8 mouse cellular contexts compared by ENCODE assay signal in the genomic region with DNA sequence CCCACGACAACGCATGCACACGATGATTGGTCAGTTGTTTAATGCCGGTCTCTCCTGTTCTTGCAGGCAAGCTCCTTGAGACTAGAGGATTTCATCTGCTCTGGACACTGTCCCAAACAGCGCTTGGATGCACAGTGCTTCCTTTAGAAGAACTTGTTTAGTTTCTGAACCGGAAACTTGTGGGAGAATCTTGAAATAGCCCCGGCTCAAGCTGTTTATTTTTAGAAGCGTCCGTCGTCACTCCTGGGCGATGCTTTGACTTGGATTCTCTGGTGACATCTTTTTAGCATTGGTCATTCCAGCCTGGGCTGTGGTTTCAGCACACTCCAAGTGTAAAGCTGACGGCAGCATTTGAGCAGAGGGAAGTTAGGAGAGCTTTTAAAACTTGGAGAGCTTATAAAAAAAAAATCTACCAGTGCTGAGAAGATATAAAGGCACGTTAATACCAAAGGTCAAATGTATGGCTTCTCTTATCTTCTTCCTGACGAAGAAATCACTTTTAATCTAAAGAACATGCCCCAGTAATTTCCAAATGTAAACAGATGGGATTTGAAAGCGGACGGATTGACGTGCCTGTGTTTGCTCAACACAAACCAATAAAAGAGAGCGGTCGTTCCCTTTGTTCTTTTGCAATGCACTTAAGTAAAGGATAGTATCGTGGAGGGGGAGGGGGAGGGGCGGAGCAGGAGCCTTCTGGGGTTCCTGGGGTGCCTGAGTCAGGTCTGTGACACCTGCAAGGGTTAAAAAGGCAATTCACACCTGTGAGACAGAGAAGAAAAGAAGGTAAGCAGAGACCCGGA. TPM values are rescaled to one million over a fixed set of nuclear protein-coding genes. Genes with fewer than 3 reads are reported as not detected.
DNase-seq lines count a peak whose midpoint lies in the region; ATAC-seq lines count a peak whose summit lies in the region.

No protein-coding gene starts in this region.

- H3K4me2 ChIP-seq in embryonic facial prominence, embryonic 13.5 days: peak overlapping the region; percentile 33
- H3K4me2 ChIP-seq in forebrain, embryonic 16.5 days (ENCODE audit: low read length): no peak overlapping the region

- no peaks in the 10 kb centered on the region for H3K36me3 ChIP-seq in embryonic facial prominence, embryonic 13.5 days
- no peaks in the 10 kb centered on the region for H3K36me3 ChIP-seq in forebrain, embryonic 16.5 days (ENCODE audit: control insufficient read depth, insufficient read depth)

- 26% methylated on average over 22 of the region's 22 CpGs for WGBS in embryonic facial prominence, embryonic 13.5 days
- 38% methylated on average over 22 of the region's 22 CpGs for WGBS in forebrain, embryonic 16.5 days

- H3K4me3 ChIP-seq in embryonic facial prominence, embryonic 13.5 days: no peak overlapping the region
- no peak overlapping the region for H3K4me3 ChIP-seq in forebrain, embryonic 16.5 days (replicated peaks; ENCODE audit: low read length)

- H3K27ac ChIP-seq in embryonic facial prominence, embryonic 13.5 days: no peak overlapping the region; the same call in 1 of the 2 replicates
- no peak overlapping the region for H3K27ac ChIP-seq in forebrain, embryonic 16.5 days (ENCODE audit: low read length)

- ATAC-seq in embryonic facial prominence, embryonic 13.5 days (ENCODE audit: insufficient number of reproducible peaks, insufficient read depth, low FRiP score, low TSS enrichment, low read depth): no peak
- no peak for ATAC-seq in forebrain, embryonic 16.5 days

- H3K4me1 ChIP-seq in embryonic facial prominence, embryonic 13.5 days: peaks cover 9% of the 10 kb centered on the region
- peaks cover 2% of the 10 kb centered on the region; the same call in 1 of the 2 replicates for H3K4me1 ChIP-seq in forebrain, embryonic 16.5 days (replicated peaks; ENCODE audit: control insufficient read depth, insufficient read depth, low read length)

- no peak overlapping the region for H3K9ac ChIP-seq in embryonic facial prominence, embryonic 13.5 days
- no peak overlapping the region for H3K9ac ChIP-seq in forebrain, embryonic 16.5 days (replicated peaks; ENCODE audit: low read depth, low read length)

- no peaks in the 10 kb centered on the region for H3K27me3 ChIP-seq in embryonic facial prominence, embryonic 13.5 days
- H3K27me3 ChIP-seq in forebrain, embryonic 16.5 days (replicated peaks; ENCODE audit: control insufficient read depth, insufficient read depth, low read length): no peaks in the 10 kb centered on the region

- peak; percentile 52 for DNase-seq in right cerebral cortex, adult 18-20 months
- DNase-seq in right cerebral cortex, postnatal 4 days: no peak
- peak; percentile 53 to 74 for DNase-seq in heart, postnatal 14 days
- peak; percentile 38 to 56 for DNase-seq in kidney, postnatal 25 days
- peak; percentile 64 to 75 for DNase-seq in lung, postnatal 4 days
- no peak for DNase-seq in ovary, postnatal 14 days (ENCODE audit: low spot score)

- H3K9me3 ChIP-seq in embryonic facial prominence, embryonic 13.5 days: no peaks in the 10 kb centered on the region
- H3K9me3 ChIP-seq in forebrain, embryonic 16.5 days (ENCODE audit: control insufficient read depth, low read length): no peaks in the 10 kb centered on the region

- intact Hi-C loops in heart, postnatal 14 days (cut with DNase I): loop anchor here (5.0 kb wide), 1 partner anchor 45 kb away; a partner anchor contains a TSS

RNA-seq across cellular contexts. Expression of a gene that starts 46.5 kb away (rescaled TPM):
- 34.8 and 36.5 TPM in 2 replicates for polyA plus RNA-seq in embryonic facial prominence, embryonic 13.5 days (2015; fragmentation: Nextera tagmentation; extraction: Ambion mirVana)
- total RNA-seq in heart, postnatal 14 days (2021): 10 to 100 TPM; 13.2 to 14.8 TPM
- 24.0 and 26.8 TPM in 2 replicates for polyA plus RNA-seq in forebrain, embryonic 16.5 days (2015; fragmentation: Nextera tagmentation; extraction: Ambion mirVana)

Comparison
In these comparisons a context has a peak if more than half of its experiments do, and no peak if none do; other contexts are left out.
1. DNase-seq: peak in right cerebral cortex, adult 18-20 months (single experiment), heart, postnatal 14 days (2 of 2), kidney, postnatal 25 days (2 of 2) and lung, postnatal 4 days (2 of 2); none in right cerebral cortex, postnatal 4 days (single experiment) and ovary, postnatal 14 days (single experiment).